Mouse (Mus musculus) liver, postnatal 0 days (tissue): ENCODE data around the gene Zfp467. TPM values are rescaled to one million over a fixed set of nuclear protein-coding genes. Genes with fewer than 3 reads are reported as not detected.

Experiments
- ATAC-seq: fragments of 200-750 bp; cut with Nextera tagmentation; 2 replicates; pipeline ENCODE4 v1.8.0; 2017; ENCODE audit warnings: mild to moderate bottlenecking, moderate library complexity
- DNase-seq: peaks from one replicate; pipeline ENCODE4 v3.0.0-alpha.2; 2016
- H3K27ac ChIP-seq: fragments of 300-500 bp; sonication (generic); 2 replicates; pipeline ENCODE4 v1.5.1; 2014; ENCODE audit warnings: antibody characterized with exemption, moderate library complexity, mild to moderate bottlenecking, low read depth
- H3K27me3 ChIP-seq: fragments of 300-500 bp; sonication (generic); 2 replicates; pipeline ENCODE4 v1.6.1; 2014; ENCODE audit warnings: low read length, control low read depth, mixed read lengths; ENCODE audit not compliant: insufficient read depth
- H3K36me3 ChIP-seq: fragments of 300-500 bp; sonication (generic); replicated peaks from 2 replicates; pipeline ENCODE4 v1.6.1; 2014; ENCODE audit warnings: mild to moderate bottlenecking, control low read depth, low read length, moderate library complexity, mixed read lengths; ENCODE audit not compliant: insufficient read depth
- H3K4me1 ChIP-seq: fragments of 300-500 bp; sonication (generic); 2 replicates; pipeline ENCODE4 v1.6.1; 2014; ENCODE audit warnings: antibody characterized with exemption, mild to moderate bottlenecking, control low read depth; ENCODE audit not compliant: insufficient read depth
- H3K4me2 ChIP-seq: fragments of 300-500 bp; sonication (generic); 2 replicates; pipeline ENCODE4 v1.6.1; 2014; ENCODE audit warnings: low read depth, mild to moderate bottlenecking, low read length, moderate library complexity, mixed read lengths
- H3K4me3 ChIP-seq: fragments of 300-500 bp; sonication (generic); 2 replicates; pipeline ENCODE4 v1.5.1; 2014; ENCODE audit warnings: low read depth, low read length
- H3K9ac ChIP-seq: fragments of 300-500 bp; sonication (generic); replicated peaks from 2 replicates; pipeline ENCODE4 v1.6.1; 2014; ENCODE audit warnings: mild to moderate bottlenecking, moderate library complexity
- H3K9me3 ChIP-seq: fragments of 300-500 bp; sonication (generic); 2 replicates; pipeline ENCODE4 v1.6.1; 2016; ENCODE audit warnings: mild to moderate bottlenecking, control low read depth, low read length, mixed read lengths
- CTCF ChIP-seq: sonication (generic); IDR thresholded peaks from 2 replicates; pipeline ENCODE4 v1.5.1; 2016; ENCODE audit warnings: antibody characterized with exemption, low read depth
- EP300 ChIP-seq: IDR thresholded peaks from 2 replicates; pipeline ENCODE4 v1.6.1; 2016; ENCODE audit warnings: antibody characterized with exemption, low read depth, mild to moderate bottlenecking
- WGBS: fragments of 180-500 bp; shearing (Covaris S2); extraction: QIAGEN DNeasy Blood & Tissue Kit; methylation state at CpG from one replicate; pipeline ENCODE4 v1.1.7; 2014; ENCODE audit not compliant: insufficient replicate concordance; 5-methylcytosine and 5-hydroxymethylcytosine counted together
- polyA plus RNA-seq: library from polyadenylated mRNA; unstranded; fragments of >200 nt; fragmentation: Nextera tagmentation; extraction: Ambion mirVana; gene quantifications from 2 replicates; pipeline ENCODE4 v1.2.1, GENCODE M21; 2015

The Zfp467 gene
- polyA plus RNA-seq, 1 experiment from 2014 or later: 4.9 TPM

DNA sequence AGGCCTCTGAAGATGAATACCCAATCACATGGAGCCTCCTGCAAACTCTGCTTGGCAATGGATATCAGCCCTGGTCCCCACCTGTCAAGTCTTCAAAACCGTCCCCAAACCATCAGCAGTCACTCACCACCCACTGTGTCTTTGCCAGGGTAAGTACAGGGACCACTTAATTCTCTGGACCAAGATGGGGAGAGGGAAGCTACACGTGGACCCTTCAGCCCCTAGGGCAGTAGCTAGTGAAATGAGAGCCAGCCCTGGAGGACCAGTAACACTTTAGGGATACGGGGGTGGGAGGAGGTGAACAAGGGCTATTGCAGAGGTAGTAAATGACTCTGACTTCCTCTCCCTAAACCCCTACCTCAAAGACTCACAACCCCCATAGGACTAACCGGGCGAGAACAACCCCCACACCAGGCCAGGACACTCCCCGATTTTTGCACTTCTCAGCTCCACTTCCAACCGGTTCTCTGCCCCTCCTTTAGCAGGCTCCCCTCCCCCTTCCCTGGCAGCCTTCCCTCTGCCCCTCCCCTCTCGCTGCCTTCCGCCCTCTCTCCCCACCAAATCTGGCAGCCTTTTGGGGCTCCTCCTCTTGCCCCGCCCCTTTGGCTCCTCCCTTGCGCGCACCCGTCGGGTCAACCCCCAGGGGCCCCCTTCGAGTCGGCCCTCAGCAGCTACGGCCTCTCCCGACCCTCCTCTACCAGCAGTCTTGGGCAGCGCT, 1.9 kb downstream of the Zfp467 start:
- TF ChIP-seq EP300 (0 out of 2 replicates have a peak, but pooled peaks have one; percentile 25), CTCF (no peak)
- peaks cover 2% of the 10 kb centered on the region; the same call in 1 of the 2 replicates for H3K4me1 ChIP-seq
- H3K4me2 ChIP-seq: peak overlapping the region; percentile 85
- H3K36me3 ChIP-seq: peaks cover 11% of the 10 kb centered on the region
- peak overlapping the region; percentile 63 for H3K4me3 ChIP-seq
- DNase-seq (peak; percentile 91), ATAC-seq (peak; percentile 87)
- H3K9ac ChIP-seq: 0 out of 2 replicates have a peak overlapping the region, but pooled peaks have one; percentile 18
- peak overlapping the region; percentile 83 for H3K27ac ChIP-seq
- no peaks in the 10 kb centered on the region for H3K9me3 ChIP-seq
- H3K27me3 ChIP-seq: 0 out of 2 replicates have a peak, but pooled peaks cover 4% of the 10 kb centered on the region
- 5% methylated on average over 19 of the region's 19 CpGs for WGBS

DNA sequence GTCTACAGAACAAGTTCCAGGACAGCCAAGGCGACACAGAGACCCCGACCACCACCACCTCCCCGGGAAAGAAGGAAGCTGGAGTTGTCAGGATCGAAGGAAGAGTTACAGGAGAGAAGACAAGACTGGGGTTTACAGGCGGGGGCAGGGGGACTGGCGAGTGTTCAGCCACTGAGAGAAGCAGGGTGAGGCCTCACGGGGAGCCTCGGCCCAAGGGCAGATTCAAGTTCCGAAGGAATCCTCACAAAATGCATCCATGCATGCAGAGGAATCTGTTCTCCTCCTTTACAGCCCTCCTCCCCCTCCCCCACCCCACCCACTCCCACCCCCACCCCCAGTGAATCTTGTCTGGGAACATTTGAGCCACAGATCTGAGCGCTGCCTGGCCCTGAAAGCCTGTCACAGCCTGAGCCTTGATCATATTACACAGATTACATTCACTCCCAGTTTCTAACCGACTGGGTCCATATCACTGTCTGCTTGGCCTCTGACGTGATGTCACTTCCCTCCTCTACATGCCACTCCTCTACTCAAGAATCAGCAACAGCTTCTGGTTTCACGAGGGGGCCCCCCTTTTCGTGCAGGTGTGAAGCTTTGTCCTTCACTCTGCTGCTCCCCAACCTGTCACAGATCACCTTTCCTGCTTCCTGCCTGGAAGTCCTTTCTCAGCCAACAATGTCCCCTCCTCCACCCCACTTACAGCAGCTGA, 5.2 kb downstream of the Zfp467 start:
- Histone ChIP-seq H3K36me3 (peaks cover 18% of the 10 kb centered on the region), H3K4me2 (no peak overlapping the region), H3K9ac (no peak overlapping the region), H3K4me1 (peaks cover 7% of the 10 kb centered on the region), H3K9me3 (no peaks in the 10 kb centered on the region), H3K27me3 (0 out of 2 replicates have a peak, but pooled peaks cover 6% of the 10 kb centered on the region), H3K27ac (no peak overlapping the region), H3K4me3 (no peak overlapping the region)
- WGBS: 67% methylated on average over 14 of the region's 14 CpGs
- no peak for TF ChIP-seq CTCF
- DNase-seq (no peak), ATAC-seq (no peak)

DNA sequence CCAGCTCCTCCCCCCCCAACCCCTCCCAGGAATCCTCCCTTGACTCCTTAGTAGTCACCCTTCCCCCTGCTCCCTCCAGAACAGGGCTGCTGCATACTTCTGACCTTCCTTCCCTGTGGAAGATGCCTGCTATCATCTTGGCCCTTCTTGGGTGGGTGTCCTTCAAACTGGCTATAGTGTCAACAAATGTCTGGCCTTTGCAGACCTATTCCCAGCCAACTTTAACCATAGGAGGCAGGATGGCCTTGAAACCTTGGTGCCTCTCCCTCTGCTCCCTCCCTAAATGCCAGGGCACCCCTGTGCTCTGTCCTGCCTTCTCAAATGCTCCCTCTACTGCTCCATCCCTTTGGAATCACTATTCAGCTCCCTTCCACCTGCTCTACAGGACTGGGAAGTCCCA, 6.0 kb downstream of the Zfp467 start:
- DNase-seq: no peak
- H3K4me1 ChIP-seq: peaks cover 11% of the 10 kb centered on the region
- no peak for TF ChIP-seq EP300
- no peak for TF ChIP-seq CTCF

DNA sequence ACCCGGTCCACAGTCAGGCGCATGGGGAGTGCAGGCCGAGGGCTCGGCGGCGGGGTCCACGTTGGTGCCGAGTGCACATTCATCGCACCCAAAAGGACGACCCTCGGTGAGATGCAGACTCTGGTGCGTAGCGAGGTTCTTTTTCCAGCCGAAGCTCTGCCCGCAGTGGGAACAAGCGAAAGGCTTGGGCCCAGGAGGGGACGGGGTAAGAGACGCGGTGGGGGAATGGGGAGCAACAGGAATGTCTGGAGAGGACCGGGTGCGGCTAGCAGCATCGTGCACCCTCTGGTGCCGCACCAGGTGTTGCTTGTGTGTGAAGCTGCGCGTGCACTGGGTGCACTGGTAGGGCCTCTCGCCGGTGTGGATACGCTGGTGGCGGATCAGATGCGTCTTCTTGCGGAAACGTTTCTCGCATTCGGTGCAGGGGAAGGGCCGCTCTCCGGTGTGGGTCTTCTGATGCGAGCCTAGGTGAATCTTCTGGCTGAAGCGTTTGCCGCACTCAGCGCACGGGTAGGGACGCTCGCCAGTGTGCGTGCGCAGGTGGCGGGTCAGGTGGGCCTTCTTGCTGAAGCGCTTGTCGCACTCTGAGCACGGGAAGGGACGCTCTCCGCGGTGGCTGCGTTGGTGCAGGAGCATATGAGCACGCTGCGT, 7.0 kb downstream of the Zfp467 start:
- Histone ChIP-seq H3K9ac (no peak overlapping the region), H3K27ac (no peak overlapping the region), H3K4me1 (peaks cover 15% of the 10 kb centered on the region), H3K4me3 (no peak overlapping the region), H3K9me3 (no peaks in the 10 kb centered on the region), H3K36me3 (peaks cover 18% of the 10 kb centered on the region), H3K27me3 (0 out of 2 replicates have a peak, but pooled peaks cover 2% of the 10 kb centered on the region), H3K4me2 (no peak overlapping the region)
- ATAC-seq (no peak), DNase-seq (no peak)
- TF ChIP-seq CTCF: no peak
- TF ChIP-seq EP300: no peak
- 72% methylated on average over 55 of the region's 55 CpGs for WGBS

More for the DNA sequence above, 6.0 kb downstream of the Zfp467 start:
- 0 out of 2 replicates have a peak, but pooled peaks cover 2% of the 10 kb centered on the region for H3K27me3 ChIP-seq
- H3K27ac ChIP-seq: no peak overlapping the region
- H3K9ac ChIP-seq: no peak overlapping the region
- no peak overlapping the region for H3K4me2 ChIP-seq
- no peak overlapping the region for H3K4me3 ChIP-seq
- peaks cover 18% of the 10 kb centered on the region for H3K36me3 ChIP-seq
- no peaks in the 10 kb centered on the region for H3K9me3 ChIP-seq
- no peak for ATAC-seq

DNA sequence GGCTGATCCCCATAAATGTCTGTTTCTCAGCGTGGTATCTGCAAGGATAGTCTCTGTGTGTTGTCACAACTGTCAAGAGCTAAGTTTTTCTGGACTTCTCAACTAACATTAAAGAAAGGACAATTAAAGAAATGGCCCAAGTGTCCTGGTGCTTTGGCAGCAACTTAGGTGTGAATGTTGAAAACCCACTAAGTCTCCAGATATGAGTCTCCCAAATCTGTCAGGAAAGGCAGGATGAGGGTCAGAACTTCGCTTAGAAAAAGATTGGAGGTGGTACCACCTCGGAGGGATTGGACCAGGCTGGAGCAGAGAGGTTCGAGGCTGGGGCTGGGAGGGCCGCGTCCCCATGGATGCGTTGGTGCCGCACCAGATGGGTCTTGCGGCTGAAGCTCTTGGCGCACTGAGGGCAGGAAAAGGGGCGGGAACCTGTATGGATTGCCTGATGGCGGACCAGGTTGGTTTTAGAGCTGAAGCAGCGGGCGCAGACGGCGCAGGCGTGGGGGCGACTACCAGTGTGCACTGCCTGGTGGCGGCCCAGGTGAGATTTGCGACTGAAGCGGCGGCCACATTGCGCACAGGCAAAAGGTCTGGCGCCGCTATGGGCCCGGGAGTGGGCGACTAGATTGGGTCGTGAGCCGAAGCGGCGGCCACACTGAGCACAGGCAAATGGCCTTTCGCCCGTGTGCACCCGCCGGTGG, 7.8 kb downstream of the Zfp467 start:
- ATAC-seq (no peak), DNase-seq (no peak)
- Histone ChIP-seq H3K9ac (no peak overlapping the region), H3K4me1 (peaks cover 14% of the 10 kb centered on the region), H3K9me3 (no peaks in the 10 kb centered on the region), H3K4me2 (no peak overlapping the region), H3K36me3 (peaks cover 18% of the 10 kb centered on the region), H3K27ac (no peak overlapping the region), H3K4me3 (no peak overlapping the region), H3K27me3 (0 out of 2 replicates have a peak, but pooled peaks cover 2% of the 10 kb centered on the region)
- 77% methylated on average over 31 of the region's 35 CpGs for WGBS
- no peak for TF ChIP-seq EP300
- no peak for TF ChIP-seq CTCF
